Mouse (Mus musculus) Patski (cell line): Measurements from ENCODE around the gene Gm6309. TPM values are rescaled to one million over a fixed set of nuclear protein-coding genes. Genes with fewer than 3 reads are reported as not detected.
"Not testable (repeated sequence)": the region's sequence is repeated elsewhere in the genome, so short reads cannot be mapped to it uniquely, and the experiment has no call there.

Source experiments
- ATAC-seq: fragments of 100-300 bp; one replicate; pipeline ENCODE4 v1.8.0; 2021
- CTCF ChIA-PET: fragments of 350-600 bp; sonication (Branson Sonifier 250); formaldehyde crosslinking; loops from one replicate; lab custom pipeline; 2022; ENCODE audit warnings: inconsistent platforms; lab: Charles Lee
- POLR2A ChIA-PET: fragments of 350-600 bp; sonication (Branson Sonifier 250); formaldehyde crosslinking; loops from one replicate; lab custom pipeline; 2022; ENCODE audit warnings: antibody characterized with exemption, inconsistent platforms; lab: Charles Lee
- DNase-seq: peaks from one replicate; pipeline ENCODE4 v3.0.0-alpha.2; 2011; ENCODE audit warnings: low read depth, low spot score
- H3K27me3 ChIP-seq: fragments of 371-371 bp; one replicate; pipeline ENCODE4 v1.5.1; 2021
- CTCF ChIP-seq: fragments of 100-300 bp; IDR thresholded peaks from one replicate; pipeline ENCODE4 v1.5.1; 2021
- in situ Hi-C: fragments of 300-500 bp; cut with MboI; formaldehyde crosslinking; loops from 3 replicates; pipeline ENCODE4 v1.11.1; 2018; ENCODE audit warnings: low pct_unique_long_range_greater_than_20kb, mixed read lengths
- polyA plus RNA-seq: library from polyadenylated mRNA; unstranded; gene quantifications from one replicate; pipeline ENCODE4 v1.2.3, GENCODE M21; 2021

The Gm6309 gene
- polyA plus RNA-seq, 1 experiment from 2014 or later, result not detected

- H3K27me3 ChIP-seq, result peaks cover 3% of the 10 kb centered on the region
- TF ChIP-seq CTCF, result peak; percentile 44
- POLR2A ChIA-PET, result no interaction called here
- no peak for DNase-seq
- in situ Hi-C loops, result loop anchor here (25.0 kb wide), 1 partner anchor 274 kb away; no protein-coding TSS in a partner anchor
- CTCF ChIA-PET, result interaction anchor here (0.7 to 1.2 kb wide), 4 partner anchors 79 to 123 kb away, joined by 3 to 5 read pairs (median 4); no protein-coding TSS in a partner anchor
- no peak for ATAC-seq
Measured at GRCm38 (mm10) chr5:146188144-146188543, 17.6 kb upstream of the Gm6309 start.

GRCm38 (mm10) chr5:146187441-146187840, 16.9 kb upstream of the Gm6309 start:
- DNase-seq, ATAC-seq, POLR2A ChIA-PET, H3K27me3 ChIP-seq: not testable (repeated sequence)
- CTCF ChIA-PET, result interaction anchor here (1.2 kb wide), 2 partner anchors 110 to 124 kb away, joined by 3 to 5 read pairs; no protein-coding TSS in a partner anchor
- in situ Hi-C loops, result loop anchor here (25.0 kb wide), 1 partner anchor 275 kb away; no protein-coding TSS in a partner anchor
- peak; percentile 70 for TF ChIP-seq CTCF

GRCm38 (mm10) chr5:146185204-146185603, 14.7 kb upstream of the Gm6309 start, which contains the start of gene 1700001J03Rik:
Gene 1700001J03Rik, minus strand, starts transcription at chr5:146185304.
- in situ Hi-C loops, result loop anchor here (25.0 kb wide), 1 partner anchor 277 kb away; no protein-coding TSS in a partner anchor
- POLR2A ChIA-PET, ATAC-seq, DNase-seq, CTCF ChIA-PET, H3K27me3 ChIP-seq: not testable (repeated sequence)

DNA sequence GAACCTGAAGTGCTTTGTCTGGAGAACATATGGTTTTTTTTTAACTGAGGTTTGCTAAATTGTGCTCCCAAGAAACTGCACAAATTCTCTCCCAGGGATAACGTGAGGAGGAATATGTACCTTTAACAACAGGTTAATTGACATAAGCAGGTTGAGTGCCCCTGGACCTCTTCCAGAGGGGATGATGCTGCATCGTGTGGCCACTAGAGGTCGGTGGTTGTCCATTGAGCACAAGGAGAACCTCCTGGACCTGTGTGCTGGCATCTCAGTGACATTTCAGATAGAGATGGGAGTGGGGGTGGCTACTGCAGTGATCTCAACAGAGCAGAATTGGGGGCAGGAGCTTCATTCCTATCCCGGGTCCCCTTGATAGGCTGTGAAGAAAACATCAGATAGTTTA, 2.2 kb upstream of the Gm6309 start:
- DNase-seq, CTCF ChIA-PET, in situ Hi-C loops, H3K27me3 ChIP-seq, ATAC-seq, POLR2A ChIA-PET: not testable (repeated sequence)
- TF ChIP-seq CTCF, result peak; percentile 55

- H3K27me3 ChIP-seq, POLR2A ChIA-PET, DNase-seq, CTCF ChIA-PET, in situ Hi-C loops, ATAC-seq: not testable (repeated sequence)
Measured at GRCm38 (mm10) chr5:146160439-146160838, 10.1 kb downstream of the Gm6309 start, which contains the start of gene Gm5565. Gene Gm5565, minus strand, starts transcription at chr5:146160539.

DNA sequence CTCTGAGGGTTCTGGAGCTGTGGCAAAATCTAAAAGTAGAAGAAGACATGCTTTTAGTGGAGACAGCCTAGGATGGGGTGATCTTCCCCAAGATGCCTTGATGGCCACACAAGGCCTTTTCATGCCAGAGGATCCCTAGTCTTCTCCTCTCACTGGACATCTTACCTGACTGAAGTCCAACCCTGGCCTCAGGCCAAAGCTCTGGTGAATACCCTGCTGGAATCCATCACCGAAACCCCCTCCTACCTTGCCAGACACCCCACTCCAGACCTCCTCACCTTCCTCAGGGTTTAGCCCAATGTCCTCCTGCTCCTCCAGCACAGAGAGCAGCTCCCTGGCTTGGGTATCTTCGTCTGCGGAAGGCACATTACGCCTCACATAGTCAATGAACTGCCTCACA, 12.2 kb downstream of the Gm6309 start:
- in situ Hi-C loops, POLR2A ChIA-PET, CTCF ChIA-PET, H3K27me3 ChIP-seq, ATAC-seq, DNase-seq: not testable (repeated sequence)

GRCm38 (mm10) chr5:146150454-146150853, 20.1 kb downstream of the Gm6309 start:
- in situ Hi-C loops, result no loop called here
- POLR2A ChIA-PET, result no interaction called here
- DNase-seq, result no peak
- CTCF ChIA-PET, result no interaction called here
- no peak for TF ChIP-seq CTCF
- H3K27me3 ChIP-seq, result peaks cover 6% of the 10 kb centered on the region
- ATAC-seq, result no peak

- CTCF ChIA-PET, result no interaction called here
- no peak for DNase-seq
- ATAC-seq, result no peak
- POLR2A ChIA-PET, result no interaction called here
- peaks cover 6% of the 10 kb centered on the region for H3K27me3 ChIP-seq
- peak; percentile 48 for TF ChIP-seq CTCF
- in situ Hi-C loops, result loop anchor here (5.0 kb wide), 1 partner anchor 419 kb away; no protein-coding TSS in a partner anchor
Measured at GRCm38 (mm10) chr5:146147903-146148302, 22.6 kb downstream of the Gm6309 start.

Other genes with a start within 250 kb of the Gm6309 start
- gene Cyp3a25, start 161.1 kb downstream of the Gm6309 start, polyA plus RNA-seq, result not detected
- gene Cyp3a59, start 91.5 kb downstream of the Gm6309 start, polyA plus RNA-seq, result not detected
- gene Gm5565, start 10.2 kb downstream of the Gm6309 start, polyA plus RNA-seq, result not detected
- not detected for gene 1700001J03Rik, start 14.6 kb upstream of the Gm6309 start, polyA plus RNA-seq
- 82.9 TPM for gene Rnf6, start 50.8 kb upstream of the Gm6309 start, polyA plus RNA-seq
- gene Cdk8, start 60.5 kb upstream of the Gm6309 start, polyA plus RNA-seq, result 44.3 TPM
- 19.0 TPM for gene Wasf3, start 214.3 kb upstream of the Gm6309 start, polyA plus RNA-seq